Mouse (Mus musculus) embryonic facial prominence, embryonic 11.5 days (tissue): ENCODE measurements around the gene Sorcs2. TPM values are rescaled to one million over a fixed set of nuclear protein-coding genes. Genes with fewer than 3 reads are reported as not detected.

Experiments used
- ATAC-seq: fragments of 200-750 bp; cut with Nextera tagmentation; replicated peaks from 2 replicates; pipeline ENCODE4 v1.8.0; 2017; ENCODE audit warnings: low read depth; ENCODE audit not compliant: insufficient number of reproducible peaks, low FRiP score, low TSS enrichment
- DNase-seq: peaks from one replicate; pipeline ENCODE4 v3.0.0-alpha.2; 2015; ENCODE audit warnings: low spot score
- H3K27ac ChIP-seq: fragments of 300-500 bp; sonication (generic); replicated peaks from 2 replicates; pipeline ENCODE4 v1.5.1; 2014; ENCODE audit warnings: mild to moderate bottlenecking, low read depth, low read length, control low read depth
- H3K27me3 ChIP-seq: fragments of 300-500 bp; sonication (generic); 2 replicates; pipeline ENCODE4 v1.6.1; 2014; ENCODE audit warnings: mild to moderate bottlenecking, low read length, moderate library complexity, mixed read lengths; ENCODE audit not compliant: control insufficient read depth, insufficient read depth
- H3K36me3 ChIP-seq: fragments of 300-500 bp; sonication (generic); replicated peaks from 2 replicates; pipeline ENCODE4 v1.6.1; 2014; ENCODE audit warnings: low read depth, mild to moderate bottlenecking, low read length, moderate library complexity, mixed read lengths; ENCODE audit not compliant: control insufficient read depth, insufficient read depth
- H3K4me1 ChIP-seq: fragments of 300-500 bp; sonication (generic); 2 replicates; pipeline ENCODE4 v1.6.1; 2014; ENCODE audit warnings: low read length, mixed read lengths; ENCODE audit not compliant: control insufficient read depth, insufficient read depth
- H3K4me2 ChIP-seq: fragments of 300-500 bp; sonication (generic); 2 replicates; pipeline ENCODE4 v1.6.1; 2014; ENCODE audit warnings: low read depth, mild to moderate bottlenecking, control low read depth, low read length, moderate library complexity
- H3K4me3 ChIP-seq: fragments of 300-500 bp; sonication (generic); 2 replicates; pipeline ENCODE4 v1.5.1; 2014; ENCODE audit warnings: low read depth, low read length, control low read depth
- H3K9ac ChIP-seq: fragments of 300-500 bp; sonication (generic); replicated peaks from 2 replicates; pipeline ENCODE4 v1.6.1; 2014; ENCODE audit warnings: mild to moderate bottlenecking, control low read depth, low read length
- H3K9me3 ChIP-seq: fragments of 300-500 bp; sonication (generic); replicated peaks from 2 replicates; pipeline ENCODE4 v1.6.1; 2016; ENCODE audit warnings: mild to moderate bottlenecking, low read length, inconsistent platforms, mixed read lengths; ENCODE audit not compliant: control insufficient read depth
- WGBS: fragments of 180-500 bp; shearing (Covaris S2); extraction: QIAGEN DNeasy Blood & Tissue Kit; methylation state at CpG from one replicate; pipeline ENCODE4 v1.1.7; 2014; 5-methylcytosine and 5-hydroxymethylcytosine counted together
- polyA plus RNA-seq: library from polyadenylated mRNA; unstranded; fragments of >200 nt; fragmentation: Nextera tagmentation; extraction: Ambion mirVana; gene quantifications from 2 replicates; pipeline ENCODE4 v1.2.1, GENCODE M21; 2014

Gene Sorcs2
- polyA plus RNA-seq, 1 experiment from 2014 or later = 4.6 TPM

- Histone ChIP-seq H3K9ac (no peak overlapping the region), H3K36me3 (peaks cover 5% of the 10 kb centered on the region), H3K27ac (no peak overlapping the region), H3K4me2 (no peak overlapping the region), H3K9me3 (no peaks in the 10 kb centered on the region), H3K27me3 (no peaks in the 10 kb centered on the region), H3K4me3 (no peak overlapping the region), H3K4me1 (no peaks in the 10 kb centered on the region)
- 16% methylated on average over 5 of the region's 5 CpGs for WGBS
- no peak for ATAC-seq
- peak; percentile 80 for DNase-seq
Measured at GRCm38 (mm10) chr5:35975681-35976080, 422.3 kb downstream of the Sorcs2 start.

GRCm38 (mm10) chr5:35974265-35974664 lies 423.7 kb downstream of the Sorcs2 start:
- Histone ChIP-seq H3K4me2 (no peak overlapping the region), H3K4me3 (no peak overlapping the region), H3K36me3 (peaks cover 5% of the 10 kb centered on the region), H3K27ac (no peak overlapping the region), H3K9ac (no peak overlapping the region), H3K27me3 (no peaks in the 10 kb centered on the region), H3K4me1 (no peaks in the 10 kb centered on the region), H3K9me3 (no peaks in the 10 kb centered on the region)
- no peak for ATAC-seq
- DNase-seq = no peak
- WGBS = 85% methylated on average over 15 of the region's 15 CpGs

GRCm38 (mm10) chr5:35973800-35974199 lies 424.1 kb downstream of the Sorcs2 start:
- H3K9ac ChIP-seq = no peak overlapping the region
- no peak overlapping the region for H3K4me2 ChIP-seq
- H3K4me1 ChIP-seq = no peaks in the 10 kb centered on the region
- H3K27me3 ChIP-seq = no peaks in the 10 kb centered on the region
- 87% methylated on average over 12 of the region's 12 CpGs for WGBS
- H3K27ac ChIP-seq = no peak overlapping the region
- ATAC-seq (no peak), DNase-seq (no peak)
- H3K4me3 ChIP-seq = no peak overlapping the region
- H3K9me3 ChIP-seq = no peaks in the 10 kb centered on the region
- H3K36me3 ChIP-seq = peaks cover 5% of the 10 kb centered on the region

- no peak for ATAC-seq
Measured at GRCm38 (mm10) chr5:35972739-35973138, 425.2 kb downstream of the Sorcs2 start.

GRCm38 (mm10) chr5:35971841-35972578 lies 425.9 kb downstream of the Sorcs2 start:
- H3K9me3 ChIP-seq = no peaks in the 10 kb centered on the region
- ATAC-seq (no peak), DNase-seq (peak; percentile 87)
- H3K4me1 ChIP-seq = no peaks in the 10 kb centered on the region
- no peaks in the 10 kb centered on the region for H3K27me3 ChIP-seq
- H3K36me3 ChIP-seq = peaks cover 7% of the 10 kb centered on the region
- no peak overlapping the region for H3K9ac ChIP-seq
- H3K4me3 ChIP-seq = no peak overlapping the region
- H3K4me2 ChIP-seq = no peak overlapping the region
- WGBS = 58% methylated on average over 10 of the region's 10 CpGs
- no peak overlapping the region for H3K27ac ChIP-seq

More at GRCm38 (mm10) chr5:35972739-35973138, 425.2 kb downstream of the Sorcs2 start:
- Histone ChIP-seq H3K9me3 (no peaks in the 10 kb centered on the region), H3K27me3 (no peaks in the 10 kb centered on the region), H3K27ac (no peak overlapping the region), H3K4me1 (no peaks in the 10 kb centered on the region), H3K4me2 (no peak overlapping the region), H3K4me3 (no peak overlapping the region), H3K36me3 (peaks cover 5% of the 10 kb centered on the region), H3K9ac (no peak overlapping the region)
- WGBS = 39% methylated on average over 7 of the region's 7 CpGs
- peak; percentile 12 for DNase-seq

- WGBS = 53% methylated on average over 12 of the region's 12 CpGs
- H3K9ac ChIP-seq = no peak overlapping the region; the same call in 1 of the 2 replicates
- DNase-seq = no peak
- no peak overlapping the region for H3K4me2 ChIP-seq
- ATAC-seq = no peak; the same call in 1 of the 2 replicates
- no peak overlapping the region for H3K4me3 ChIP-seq
- peaks cover 3% of the 10 kb centered on the region; the same call in 1 of the 2 replicates for H3K36me3 ChIP-seq
- no peak overlapping the region for H3K27ac ChIP-seq
- H3K9me3 ChIP-seq = no peaks in the 10 kb centered on the region
- H3K27me3 ChIP-seq = no peaks in the 10 kb centered on the region
- H3K4me1 ChIP-seq = no peaks in the 10 kb centered on the region
Measured at GRCm38 (mm10) chr5:35970380-35971105, 427.4 kb downstream of the Sorcs2 start.

- no peaks in the 10 kb centered on the region for H3K9me3 ChIP-seq
- H3K27me3 ChIP-seq = no peaks in the 10 kb centered on the region
- H3K4me1 ChIP-seq = no peaks in the 10 kb centered on the region
- no peak overlapping the region for H3K4me2 ChIP-seq
- H3K36me3 ChIP-seq = peaks cover 3% of the 10 kb centered on the region; the same call in 1 of the 2 replicates
- ATAC-seq = no peak
- no peak for DNase-seq
- no peak overlapping the region for H3K9ac ChIP-seq
- WGBS = 79% methylated on average over 3 of the region's 3 CpGs
- H3K4me3 ChIP-seq = no peak overlapping the region
- H3K27ac ChIP-seq = no peak overlapping the region
Measured at GRCm38 (mm10) chr5:35969857-35970256, 428.1 kb downstream of the Sorcs2 start.
